Mouse (Mus musculus): ENCODE results near the gene Tubgcp6.

GRCm38 (mm10) chr15:89169431-89169830 lies 46.5 kb upstream of the Tubgcp6 start:
- no peak for TF ChIP-seq GATA1 (IDR thresholded peaks at IDR 0.05; ENCODE audit: borderline replicate concordance, low read length)
- no peak for TF ChIP-seq FLI1 (IDR thresholded peaks at IDR 0.05; ENCODE audit: low read length)

Data from megakaryocyte, embryonic 14.5 days (primary cell).